Mouse (Mus musculus) heart, postnatal 0 days (tissue): ENCODE data around the gene Atxn7l1.

ENCODE experiments used
- CTCF ChIP-seq: IDR thresholded peaks from 2 replicates; pipeline ENCODE4 v1.5.1; 2016; ENCODE audit warnings: antibody characterized with exemption, control low read depth, low read depth
- EP300 ChIP-seq: IDR thresholded peaks from 2 replicates; pipeline ENCODE4 v1.6.1; 2016; ENCODE audit warnings: antibody characterized with exemption, low read depth

GRCm38 (mm10) chr12:33219436-33219835 lies 71.9 kb downstream of the Atxn7l1 start:
- no peak for TF ChIP-seq CTCF
- TF ChIP-seq EP300: no peak
